Mouse (Mus musculus) megakaryocyte, embryonic 14.5 days (primary cell): ENCODE measurements around the gene Sgcd.

Experiments
- FLI1 ChIP-seq: IDR thresholded peaks from 2 replicates; pipeline ENCODE4 v1.6.1; 2012; ENCODE audit warnings: low read length, inconsistent platforms, mixed read lengths
- GATA1 ChIP-seq: IDR thresholded peaks from 3 replicates; pipeline ENCODE4 v1.6.1; 2012; ENCODE audit warnings: mixed read lengths, low read length, inconsistent platforms, borderline replicate concordance

GRCm38 (mm10) chr11:47032318-47032717 is 956.5 kb downstream of the Sgcd start:
- TF ChIP-seq GATA1 (no peak), FLI1 (no peak)
